Mouse (Mus musculus): ENCODE measurements around the gene Uqcrc1. TPM values are rescaled to one million over a fixed set of nuclear protein-coding genes. Genes with fewer than 3 reads are reported as not detected.

The Uqcrc1 gene
- polyA plus RNA-seq, 1 experiment, result 70.0 TPM

DNA sequence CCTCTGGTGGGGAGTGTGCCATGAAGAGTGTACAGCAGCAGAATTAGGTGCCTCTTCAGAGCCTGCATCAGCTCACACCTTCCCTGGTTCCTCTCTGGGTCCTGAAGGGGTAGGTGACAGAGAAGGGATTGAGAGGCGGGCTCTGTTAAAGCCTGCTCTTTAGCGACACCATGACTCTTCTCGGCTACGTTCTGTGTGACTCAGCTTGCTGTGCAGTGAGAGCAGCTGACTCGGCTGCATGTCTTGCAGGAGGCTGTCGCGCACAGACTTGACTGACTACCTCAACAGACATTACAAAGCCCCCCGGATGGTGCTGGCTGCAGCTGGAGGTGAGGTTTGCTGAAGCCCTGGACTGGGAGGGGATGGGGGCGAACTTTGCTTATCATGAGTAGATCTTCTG is 8.7 kb downstream of the Uqcrc1 start:
- TF ChIP-seq POLR2A (IDR thresholded peaks at IDR 0.05; ENCODE audit: borderline replicate concordance, control insufficient read depth, low read depth, low read length), result no peak
- TF ChIP-seq CTCF (IDR thresholded peaks at IDR 0.05; ENCODE audit: control insufficient read depth, insufficient read depth, low read length), result no peak
- no peaks in the 10 kb centered on the region for H3K4me1 ChIP-seq (ENCODE audit: control insufficient read depth, insufficient read depth, low read length)
- 90% methylated on average over 9 of the region's 9 CpGs for WGBS

DNA sequence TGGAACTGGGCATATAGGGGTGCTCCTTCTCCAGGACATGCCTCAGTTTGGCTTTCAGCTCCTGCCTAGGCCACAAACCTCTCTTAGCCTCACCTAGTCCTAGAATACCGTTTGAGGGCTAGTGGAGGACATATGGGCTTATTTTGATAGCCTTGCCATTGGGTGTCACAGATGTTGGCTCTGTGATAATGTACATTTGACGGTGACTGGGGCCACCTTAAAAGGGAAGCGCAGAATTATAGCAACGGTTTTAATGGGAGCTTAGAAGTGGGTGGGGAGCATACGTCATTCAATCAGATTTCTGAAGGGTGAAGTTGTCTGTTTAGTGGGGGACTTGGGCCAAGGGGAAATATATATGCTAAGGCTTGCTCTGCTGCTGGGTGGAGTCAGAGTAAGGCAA is 9.2 kb downstream of the Uqcrc1 start:
- Histone ChIP-seq H3K4me3 (replicated peaks; ENCODE audit: control insufficient read depth, low read depth, low read length) (no peak overlapping the region), H3K4me1 (ENCODE audit: control insufficient read depth, insufficient read depth, low read length) (no peaks in the 10 kb centered on the region), H3K27ac (ENCODE audit: control insufficient read depth, insufficient read depth, low read depth, low read length, poor library complexity) (no peak overlapping the region)
- WGBS, result 70% methylated on average over 5 of the region's 5 CpGs
- TF ChIP-seq CTCF (IDR thresholded peaks at IDR 0.05; ENCODE audit: control insufficient read depth, insufficient read depth, low read length), result no peak
- no peak for TF ChIP-seq POLR2A (IDR thresholded peaks at IDR 0.05; ENCODE audit: borderline replicate concordance, control insufficient read depth, low read depth, low read length)

More for the DNA sequence above, 8.7 kb downstream of the Uqcrc1 start:
- H3K27ac ChIP-seq (ENCODE audit: control insufficient read depth, insufficient read depth, low read depth, low read length, poor library complexity), result no peak overlapping the region
- no peak overlapping the region for H3K4me3 ChIP-seq (replicated peaks; ENCODE audit: control insufficient read depth, low read depth, low read length)

DNA sequence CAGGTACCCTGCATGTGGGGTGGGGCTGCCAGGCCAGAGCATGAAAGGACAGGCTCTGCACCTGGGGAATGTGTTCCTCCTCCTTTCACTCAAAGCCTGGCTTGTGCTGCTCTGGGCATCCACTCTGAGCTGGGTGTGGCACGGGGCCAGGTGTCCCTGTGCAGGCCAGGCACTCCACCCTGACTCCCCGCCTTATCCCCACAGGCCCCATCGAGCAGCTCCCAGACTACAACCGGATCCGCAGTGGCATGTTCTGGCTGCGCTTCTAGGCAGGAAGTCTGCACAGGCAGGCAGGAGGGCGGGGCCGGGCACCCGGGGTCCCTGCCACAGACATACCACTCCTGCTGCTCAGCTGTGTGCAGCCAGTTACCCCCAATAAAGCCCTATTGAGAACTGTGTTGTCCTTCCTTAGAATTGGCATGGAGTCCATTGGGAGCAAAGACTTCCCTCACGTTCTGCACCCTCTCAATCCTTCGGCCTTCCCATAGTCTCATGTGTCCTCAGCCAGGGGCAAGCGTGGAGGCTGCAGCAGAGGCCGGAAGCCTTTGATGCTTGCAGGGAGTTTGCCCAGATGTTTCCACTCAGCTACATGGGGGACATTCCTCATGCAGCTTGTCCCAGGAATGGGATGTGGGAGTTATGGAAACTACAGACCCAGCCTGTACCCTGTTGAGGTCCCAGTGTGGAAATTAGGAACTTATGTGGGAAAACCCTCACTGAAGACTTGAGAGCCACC is 13.0 kb downstream of the Uqcrc1 start:
- TF ChIP-seq CTCF (IDR thresholded peaks at IDR 0.05; ENCODE audit: control insufficient read depth, insufficient read depth, low read length) (no peak), POLR2A (IDR thresholded peaks at IDR 0.05; ENCODE audit: borderline replicate concordance, control insufficient read depth, low read depth, low read length) (no peak)
- WGBS, result 86% methylated on average over 13 of the region's 13 CpGs
- no peak overlapping the region for H3K4me3 ChIP-seq (replicated peaks; ENCODE audit: control insufficient read depth, low read depth, low read length)
- no peak overlapping the region for H3K27ac ChIP-seq (ENCODE audit: control insufficient read depth, insufficient read depth, low read depth, low read length, poor library complexity)
- no peaks in the 10 kb centered on the region for H3K4me1 ChIP-seq (ENCODE audit: control insufficient read depth, insufficient read depth, low read length)

DNA sequence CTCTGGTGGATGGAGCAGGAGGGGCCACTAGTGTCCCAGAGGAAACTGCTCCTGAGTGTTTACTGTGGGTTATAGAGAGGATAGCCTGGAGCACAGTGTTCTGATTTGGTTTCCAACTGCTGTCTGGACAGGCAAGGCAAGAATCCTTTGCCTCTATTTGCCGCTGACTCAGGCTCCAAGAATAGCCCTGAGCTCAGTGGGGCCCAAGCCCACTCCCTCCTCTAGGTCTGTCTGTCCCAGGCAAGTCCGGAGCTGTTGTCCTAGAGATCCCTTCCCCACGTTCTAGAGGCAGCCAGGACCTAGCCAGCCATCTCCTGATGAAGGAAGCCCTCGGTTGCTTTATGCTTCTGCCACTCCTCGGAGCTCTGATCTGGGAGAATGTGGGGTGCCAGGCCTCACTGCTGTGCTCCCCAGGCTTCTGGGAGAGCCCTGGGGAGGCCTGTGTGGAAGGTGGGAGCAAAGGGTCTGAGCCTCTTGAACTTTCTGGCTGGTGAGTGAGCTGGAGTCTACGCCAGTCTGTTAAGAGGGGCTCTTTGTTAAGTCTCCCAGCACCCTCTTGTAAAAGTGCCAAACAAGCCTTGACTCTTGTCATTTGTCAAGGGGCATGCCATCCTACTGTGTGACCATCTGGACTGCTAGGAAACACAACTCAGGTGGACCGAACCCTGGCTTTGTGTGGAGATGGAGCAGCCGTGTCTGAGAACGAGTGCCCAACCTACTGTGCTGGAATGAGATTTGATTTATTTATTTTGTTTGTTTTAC is 13.7 kb downstream of the Uqcrc1 start:
- H3K27ac ChIP-seq (ENCODE audit: control insufficient read depth, insufficient read depth, low read depth, low read length, poor library complexity), result no peak overlapping the region
- no peaks in the 10 kb centered on the region for H3K4me1 ChIP-seq (ENCODE audit: control insufficient read depth, insufficient read depth, low read length)
- H3K4me3 ChIP-seq (replicated peaks; ENCODE audit: control insufficient read depth, low read depth, low read length), result no peak overlapping the region
- WGBS, result 87% methylated on average over 9 of the region's 9 CpGs
- TF ChIP-seq POLR2A (IDR thresholded peaks at IDR 0.05; ENCODE audit: borderline replicate concordance, control insufficient read depth, low read depth, low read length), result no peak
- TF ChIP-seq CTCF (IDR thresholded peaks at IDR 0.05; ENCODE audit: control insufficient read depth, insufficient read depth, low read length), result no peak

DNA sequence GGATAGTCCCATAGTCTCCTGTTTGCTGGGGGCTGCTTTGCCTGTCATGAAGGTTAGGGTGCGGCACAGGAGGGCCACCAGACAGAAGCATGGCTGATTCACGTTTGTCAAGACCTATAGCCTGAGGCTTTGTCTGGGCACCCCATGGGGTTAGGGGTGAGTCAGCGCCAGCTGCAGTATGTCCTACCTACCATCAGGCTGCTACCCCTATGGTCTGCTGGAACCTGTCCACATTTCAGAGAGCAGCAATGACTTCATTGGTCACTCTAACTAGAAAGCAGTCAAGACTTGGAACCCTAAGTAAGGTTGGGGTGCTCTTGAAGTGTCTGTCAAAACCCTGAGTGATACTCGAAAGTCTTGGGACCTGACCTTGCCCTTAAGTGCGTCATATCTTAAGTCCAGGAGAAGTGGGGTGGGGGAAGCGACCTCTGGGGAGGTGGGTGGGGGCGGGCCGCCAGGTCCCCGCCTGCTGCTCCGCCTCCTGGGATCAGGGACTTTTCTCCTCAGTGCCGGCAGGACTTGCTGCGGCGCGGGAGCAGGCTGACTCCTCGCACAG is 16.7 kb downstream of the Uqcrc1 start, which contains the start of gene Col7a1:
TSS of gene Col7a1 (plus strand) at position 506 of the 556 bp plus-strand sequence.
- H3K27ac ChIP-seq (ENCODE audit: control insufficient read depth, insufficient read depth, low read depth, low read length, poor library complexity), result no peak within 1 kb of the TSS
- no peaks in the 10 kb centered on the region for H3K4me1 ChIP-seq (ENCODE audit: control insufficient read depth, insufficient read depth, low read length)
- TF ChIP-seq CTCF (IDR thresholded peaks at IDR 0.05; ENCODE audit: control insufficient read depth, insufficient read depth, low read length) (no peak), POLR2A (IDR thresholded peaks at IDR 0.05; ENCODE audit: borderline replicate concordance, control insufficient read depth, low read depth, low read length) (no peak)
- no peak within 1 kb of the TSS for H3K4me3 ChIP-seq (replicated peaks; ENCODE audit: control insufficient read depth, low read depth, low read length)
- 21% methylated on average over 15 of the region's 15 CpGs for WGBS

DNA sequence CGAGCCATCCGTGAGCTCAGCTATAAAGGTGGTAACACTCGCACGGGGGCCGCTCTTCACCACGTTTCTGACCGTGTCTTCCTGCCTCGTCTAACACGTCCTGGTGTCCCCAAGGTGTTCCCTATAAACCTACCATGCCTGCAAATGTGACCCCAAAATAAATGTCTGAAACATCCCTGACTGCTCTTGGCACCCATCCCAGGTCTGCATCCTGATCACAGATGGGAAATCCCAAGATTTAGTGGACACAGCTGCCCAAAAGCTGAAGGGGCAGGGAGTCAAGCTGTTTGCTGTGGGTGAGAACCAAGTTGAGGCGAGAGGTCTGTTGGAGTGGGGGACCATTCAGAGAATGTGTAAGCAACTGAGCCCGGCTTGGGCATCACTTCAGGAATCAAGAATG is 18.8 kb downstream of the Uqcrc1 start:
- no peak for TF ChIP-seq POLR2A (IDR thresholded peaks at IDR 0.05; ENCODE audit: borderline replicate concordance, control insufficient read depth, low read depth, low read length)
- TF ChIP-seq CTCF (IDR thresholded peaks at IDR 0.05; ENCODE audit: control insufficient read depth, insufficient read depth, low read length), result no peak

DNA sequence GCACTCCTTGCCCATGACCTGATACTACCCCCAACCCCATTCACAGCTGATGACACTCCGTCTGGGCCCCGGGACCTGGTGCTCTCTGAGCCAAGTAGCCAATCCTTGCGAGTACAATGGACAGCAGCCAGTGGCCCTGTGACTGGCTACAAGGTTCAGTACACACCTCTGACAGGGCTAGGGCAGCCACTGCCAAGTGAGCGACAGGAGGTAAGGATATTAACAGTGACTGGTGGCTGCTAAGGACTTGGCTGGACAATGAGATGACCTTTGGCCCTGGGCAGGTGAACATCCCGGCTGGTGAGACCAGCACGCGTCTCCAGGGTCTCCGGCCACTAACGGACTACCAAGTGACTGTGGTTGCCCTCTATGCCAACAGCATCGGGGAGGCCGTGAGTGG is 19.4 kb downstream of the Uqcrc1 start:
- no peaks in the 10 kb centered on the region for H3K4me1 ChIP-seq (ENCODE audit: control insufficient read depth, insufficient read depth, low read length)
- H3K4me3 ChIP-seq (replicated peaks; ENCODE audit: control insufficient read depth, low read depth, low read length), result no peak overlapping the region
- 90% methylated on average over 11 of the region's 11 CpGs for WGBS
- no peak for TF ChIP-seq CTCF (IDR thresholded peaks at IDR 0.05; ENCODE audit: control insufficient read depth, insufficient read depth, low read length)
- H3K27ac ChIP-seq (ENCODE audit: control insufficient read depth, insufficient read depth, low read depth, low read length, poor library complexity), result no peak overlapping the region

More for the DNA sequence above, 18.8 kb downstream of the Uqcrc1 start:
- WGBS, result 82% methylated on average over 11 of the region's 11 CpGs
- H3K4me1 ChIP-seq (ENCODE audit: control insufficient read depth, insufficient read depth, low read length), result no peaks in the 10 kb centered on the region
- no peak overlapping the region for H3K4me3 ChIP-seq (replicated peaks; ENCODE audit: control insufficient read depth, low read depth, low read length)
- H3K27ac ChIP-seq (ENCODE audit: control insufficient read depth, insufficient read depth, low read depth, low read length, poor library complexity), result no peak overlapping the region

DNA sequence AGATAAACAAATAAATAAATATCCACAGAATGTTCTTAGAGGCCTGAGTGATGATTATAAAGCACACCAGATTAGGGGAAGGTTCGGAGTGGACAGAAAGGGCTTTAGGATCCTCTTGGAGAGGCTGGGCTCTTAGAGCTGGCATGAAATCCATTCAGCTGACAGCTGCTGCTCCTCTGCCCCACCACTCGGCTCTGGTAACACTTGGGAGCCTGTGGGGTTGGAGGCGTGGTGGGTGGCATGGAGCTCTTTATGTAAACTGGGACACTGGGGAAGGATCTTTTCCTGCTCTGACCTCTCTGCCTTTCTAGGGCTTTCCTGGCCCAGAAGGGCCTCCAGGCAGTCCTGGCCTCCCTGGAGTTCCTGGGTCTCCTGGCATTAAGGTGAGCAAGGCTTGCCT is 27.1 kb downstream of the Uqcrc1 start:
- no peak overlapping the region for H3K27ac ChIP-seq (ENCODE audit: control insufficient read depth, insufficient read depth, low read depth, low read length, poor library complexity)
- no peaks in the 10 kb centered on the region for H3K4me1 ChIP-seq (ENCODE audit: control insufficient read depth, insufficient read depth, low read length)
- 77% methylated on average over 3 of the region's 3 CpGs for WGBS
- no peak for TF ChIP-seq POLR2A (IDR thresholded peaks at IDR 0.05; ENCODE audit: borderline replicate concordance, control insufficient read depth, low read depth, low read length)
- no peak overlapping the region for H3K4me3 ChIP-seq (replicated peaks; ENCODE audit: control insufficient read depth, low read depth, low read length)
